In genomic region chr3:84068831-84069709, GRCm38 (mm10) we compare ENCODE assay signal across 16 mouse cellular contexts. TPM values are rescaled to one million over a fixed set of nuclear protein-coding genes. Genes with fewer than 3 reads are reported as not detected.
DNase-seq lines count a peak whose midpoint lies in the region; ATAC-seq and TF ChIP-seq lines count a peak whose summit lies in the region.
"Had no signal": no experiment of that assay in that cellular context is flagged by ENCODE, and none has a peak within 500 bp of the region (broad histone marks: within the 10 kb centered on the region; RNA-seq: fewer than 3 reads in every experiment).

No protein-coding gene starts in this region.

- TF ChIP-seq CTCF in spleen, adult 2 months (IDR thresholded peaks at IDR 0.05; ENCODE audit: extremely low read depth, insufficient read depth, insufficient read length, insufficient replicate concordance): no peak

- peaks cover 29% of the 10 kb centered on the region; the same call in 1 of the 2 replicates for H3K4me1 ChIP-seq in spleen, adult 2 months (ENCODE audit: control insufficient read depth, insufficient read depth, insufficient read length)
- H3K4me1 ChIP-seq in limb, embryonic 10.5 days: no peaks in the 10 kb centered on the region
- no peaks in the 10 kb centered on the region for H3K4me1 ChIP-seq in forebrain, embryonic 13.5 days
- H3K4me1 ChIP-seq: embryonic facial prominence, embryonic 12.5 days; hindbrain, embryonic 12.5 days; liver, embryonic 13.5 days; neural tube, embryonic 12.5 days had no signal

- peak; percentile 90 for DNase-seq in heart, adult 11 months
- DNase-seq in heart, postnatal 4 days: no peak
- peak; percentile 32 for DNase-seq in CD4-positive helper T cell, adult 2 months (ENCODE audit: low read depth, low spot score)
- DNase-seq in spleen, adult 2 months (ENCODE audit: low read depth in 1 of 2, low spot score in 2 of 2): peak; percentile 66 to 76
- no peak for DNase-seq in limb, embryonic 10.5 days (ENCODE audit: low spot score)
- DNase-seq in urinary bladder, postnatal 25 days (ENCODE audit: low spot score): no peak
- DNase-seq: adrenal gland, postnatal 14 days; cerebellum, adult 8-10 months; kidney, adult 18-20 months; liver, embryonic 13.5 days had no signal

- no peaks in the 10 kb centered on the region for H3K27me3 ChIP-seq in spleen, adult 2 months (ENCODE audit: control insufficient read depth, insufficient read depth, low read length)
- no peaks in the 10 kb centered on the region for H3K27me3 ChIP-seq in limb, embryonic 10.5 days (ENCODE audit: low read depth, poor library complexity, severe bottlenecking)
- H3K27me3 ChIP-seq in forebrain, embryonic 13.5 days: no peaks in the 10 kb centered on the region
- H3K27me3 ChIP-seq: embryonic facial prominence, embryonic 12.5 days; hindbrain, embryonic 12.5 days; liver, embryonic 13.5 days; neural tube, embryonic 12.5 days had no signal

- H3K27ac ChIP-seq in spleen, adult 2 months (ENCODE audit: insufficient read depth, low read length): peak overlapping the region; percentile 81
- H3K27ac ChIP-seq in limb, embryonic 10.5 days: no peak overlapping the region
- H3K27ac ChIP-seq in forebrain, embryonic 13.5 days: no peak overlapping the region
- H3K27ac ChIP-seq: embryonic facial prominence, embryonic 12.5 days; hindbrain, embryonic 12.5 days; liver, embryonic 13.5 days; neural tube, embryonic 12.5 days had no signal

- no peaks in the 10 kb centered on the region for H3K36me3 ChIP-seq in spleen, adult 2 months (ENCODE audit: control insufficient read depth, insufficient read depth, low read length)
- H3K36me3 ChIP-seq in limb, embryonic 10.5 days: no peaks in the 10 kb centered on the region
- no peaks in the 10 kb centered on the region for H3K36me3 ChIP-seq in forebrain, embryonic 13.5 days (ENCODE audit: poor library complexity, severe bottlenecking)
- H3K36me3 ChIP-seq: embryonic facial prominence, embryonic 12.5 days; hindbrain, embryonic 12.5 days; liver, embryonic 13.5 days; neural tube, embryonic 12.5 days had no signal

- no peaks in the 10 kb centered on the region for H3K9me3 ChIP-seq in limb, embryonic 10.5 days (replicated peaks)
- no peaks in the 10 kb centered on the region for H3K9me3 ChIP-seq in forebrain, embryonic 13.5 days (replicated peaks)
- H3K9me3 ChIP-seq: embryonic facial prominence, embryonic 12.5 days; hindbrain, embryonic 12.5 days; liver, embryonic 13.5 days; neural tube, embryonic 12.5 days had no signal

- H3K4me2 ChIP-seq in forebrain, embryonic 13.5 days: no peak overlapping the region
- H3K4me2 ChIP-seq: embryonic facial prominence, embryonic 12.5 days; hindbrain, embryonic 12.5 days; liver, embryonic 13.5 days; neural tube, embryonic 12.5 days had no signal

- peak; percentile 90 to 93 for ATAC-seq in hematopoietic stem cell, adult 5-6 weeks (replicated peaks in 1 of 2; ENCODE audit: insufficient read depth in 1 of 2, low FRiP score in 2 of 2, low TSS enrichment in 1 of 2, low read depth in 1 of 2, poor library complexity in 2 of 2, severe bottlenecking in 2 of 2)
- ATAC-seq in forebrain, embryonic 13.5 days: no peak
- ATAC-seq: forebrain, embryonic 14.5 days had no signal

- no peak for TF ChIP-seq POLR2A in spleen, adult 2 months (IDR thresholded peaks at IDR 0.05; ENCODE audit: low read depth, low read length)

- no peak overlapping the region for H3K4me3 ChIP-seq in spleen, adult 2 months (ENCODE audit: extremely low read depth, insufficient read depth, insufficient read length)
- no peak overlapping the region for H3K4me3 ChIP-seq in limb, embryonic 10.5 days
- H3K4me3 ChIP-seq in forebrain, embryonic 13.5 days: no peak overlapping the region
- H3K4me3 ChIP-seq: embryonic facial prominence, embryonic 12.5 days; hindbrain, embryonic 12.5 days; liver, embryonic 13.5 days; neural tube, embryonic 12.5 days had no signal

- 16% methylated on average over 13 of the region's 13 CpGs for WGBS in spleen, adult 2 months
- 89% methylated on average over 13 of the region's 13 CpGs for WGBS in limb, embryonic 10.5 days
- 82% methylated on average over 13 of the region's 13 CpGs for WGBS in forebrain, embryonic 13.5 days

- no peak overlapping the region for H3K9ac ChIP-seq in forebrain, embryonic 13.5 days
- H3K9ac ChIP-seq: embryonic facial prominence, embryonic 12.5 days; hindbrain, embryonic 12.5 days; liver, embryonic 13.5 days; neural tube, embryonic 12.5 days had no signal

RNA-seq across cellular contexts. Expression of gene Tmem131l, which starts 29.1 kb away (rescaled TPM):
- total RNA-seq in heart, postnatal 4 days (2021): 10 to 100 TPM; 32.7 to 41.7 TPM
- 55.8 and 61.3 TPM in 2 replicates for total RNA-seq in hematopoietic stem cell, adult 5-6 weeks (2017)
- 116 and 134 TPM in 2 replicates for polyA plus RNA-seq in spleen, adult 2 months (2012; rRNA removed)
- 79.5 and 84.5 TPM in 2 replicates for polyA plus RNA-seq in limb, embryonic 10.5 days (2016; fragmentation: Nextera tagmentation; extraction: Ambion mirVana)
- 125 and 139 TPM in 2 replicates for polyA plus RNA-seq in forebrain, embryonic 13.5 days (2015; fragmentation: Nextera tagmentation; extraction: Ambion mirVana)

Comparison
In these comparisons a context has a peak if more than half of its experiments do, and no peak if none do; other contexts are left out.
1. DNase-seq: peak in heart, adult 11 months (single experiment), CD4-positive helper T cell, adult 2 months (single experiment) and spleen, adult 2 months (2 of 2); none in heart, postnatal 4 days (single experiment), limb, embryonic 10.5 days (single experiment) and urinary bladder, postnatal 25 days (single experiment).